Mouse (Mus musculus) c-Kit-positive CD71-positive TER-119-positive erythroid progenitor cells, embryonic 14.5 days (primary cell): ENCODE measurements around the gene Slc30a3.
"Not testable (repeated sequence)": the region's sequence is repeated elsewhere in the genome, so short reads cannot be mapped to it uniquely, and the experiment has no call there.

ENCODE experiments used
- DNase-seq: peaks from one replicate; pipeline ENCODE4 v3.0.0-alpha.2; 2013; ENCODE audit warnings: low spot score

Slc30a3 gene

GRCm38 (mm10) chr5:31048763-31049641 lies 59.0 kb downstream of the Slc30a3 start, which contains the start of gene Slc5a6:
TSS of gene Slc5a6 (minus strand) at chr5:31048924.
- DNase-seq = peak; percentile 62

- DNase-seq = peak; percentile 97
Measured at GRCm38 (mm10) chr5:31047848-31048762, 59.9 kb downstream of the Slc30a3 start, which contains the start of gene Atraid. TSS of gene Atraid (plus strand) at chr5:31048312.

- DNase-seq = no peak
Measured at GRCm38 (mm10) chr5:31047074-31047473, 61.0 kb downstream of the Slc30a3 start.

- DNase-seq = no peak
Measured at GRCm38 (mm10) chr5:31046416-31046815, 61.6 kb downstream of the Slc30a3 start.

DNA sequence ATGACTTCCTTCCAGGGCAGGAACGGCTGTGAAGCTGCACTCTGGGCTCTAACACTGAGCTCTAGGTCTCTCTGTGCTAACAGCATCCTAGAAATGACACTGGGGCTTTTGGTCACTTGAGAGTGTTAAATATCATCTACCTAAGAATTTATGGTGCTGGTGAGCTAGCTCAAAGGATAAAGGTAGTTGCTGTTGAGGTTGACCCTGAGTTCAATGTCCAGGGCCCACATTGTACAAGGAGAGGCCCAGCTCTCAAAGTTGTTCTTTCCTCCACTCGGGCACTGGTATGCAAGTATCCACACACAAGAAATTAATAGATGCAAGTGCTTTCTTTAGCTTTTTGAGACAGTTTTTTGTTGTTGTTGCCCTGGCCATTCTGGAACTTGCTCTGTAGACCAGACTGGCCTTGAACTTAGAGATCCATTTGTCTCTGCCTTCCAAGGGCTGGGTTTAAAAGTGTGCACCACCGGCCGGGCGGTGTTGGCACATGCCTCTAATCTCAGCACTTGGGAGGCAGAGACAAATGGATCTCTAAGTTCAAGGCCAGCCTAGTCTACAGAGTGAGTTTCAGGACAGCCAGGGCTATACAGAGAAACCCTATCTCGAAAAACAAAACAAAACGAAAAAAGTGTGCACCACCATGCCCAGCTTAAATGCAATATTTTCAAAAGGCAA lies 69.7 kb downstream of the Slc30a3 start:
- no peak for DNase-seq

DNA sequence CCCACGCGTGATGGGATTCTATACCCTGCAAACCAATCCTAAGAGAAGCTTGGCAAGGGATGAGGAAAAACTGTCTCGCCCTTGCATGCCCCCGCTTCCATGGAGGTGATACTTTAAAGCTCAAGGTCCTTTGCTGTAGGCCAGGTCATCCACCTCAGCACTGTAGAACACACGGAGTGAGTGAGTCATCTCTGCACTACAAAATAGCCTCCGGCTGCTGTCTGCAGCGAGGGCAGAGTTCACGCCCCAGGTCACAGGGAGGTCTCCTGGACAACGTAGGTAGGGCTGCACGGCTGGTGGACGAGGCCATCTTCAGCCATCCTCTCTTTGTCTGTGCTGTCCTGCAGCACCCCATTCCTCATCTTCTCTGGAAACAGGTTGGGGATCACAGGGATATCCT lies 71.5 kb downstream of the Slc30a3 start:
- DNase-seq = not testable (repeated sequence)
